ENCODE assay signal across 13 mouse cellular contexts in genomic region chr10:68129009-68129408, GRCm38 (mm10).
DNase-seq lines count a peak whose midpoint lies in the region; ATAC-seq and TF ChIP-seq lines count a peak whose summit lies in the region.
"Had no signal": no experiment of that assay in that cellular context is flagged by ENCODE, and none has a peak within 500 bp of the region (broad histone marks: within the 10 kb centered on the region; RNA-seq: fewer than 3 reads in every experiment).

No protein-coding gene starts in this region.

- no peak overlapping the region for H3K4me2 ChIP-seq in forebrain, embryonic 11.5 days (ENCODE audit: low read depth, low read length, severe bottlenecking)
- H3K4me2 ChIP-seq in forebrain, embryonic 13.5 days, result no peak overlapping the region
- peak overlapping the region; percentile 34; the same call in 1 of the 2 replicates for H3K4me2 ChIP-seq in heart, embryonic 15.5 days
- H3K4me2 ChIP-seq: liver, embryonic 12.5 days; neural tube, embryonic 12.5 days had no signal

- H3K9ac ChIP-seq in forebrain, embryonic 11.5 days (ENCODE audit: low read length), result no peak overlapping the region
- no peak overlapping the region for H3K9ac ChIP-seq in forebrain, embryonic 13.5 days
- H3K9ac ChIP-seq in heart, embryonic 15.5 days, result no peak overlapping the region
- H3K9ac ChIP-seq: liver, embryonic 12.5 days; neural tube, embryonic 12.5 days had no signal

- TF ChIP-seq CTCF in left cerebral cortex, adult 2 months (IDR thresholded peaks at IDR 0.05), result no peak

- H3K9me3 ChIP-seq in forebrain, embryonic 11.5 days (ENCODE audit: control insufficient read depth, low read length), result no peaks in the 10 kb centered on the region
- no peaks in the 10 kb centered on the region for H3K9me3 ChIP-seq in forebrain, embryonic 13.5 days (replicated peaks)
- no peaks in the 10 kb centered on the region for H3K9me3 ChIP-seq in heart, embryonic 15.5 days (replicated peaks)
- H3K9me3 ChIP-seq: liver, embryonic 12.5 days; neural tube, embryonic 12.5 days had no signal

- H3K4me3 ChIP-seq in forebrain, embryonic 11.5 days (ENCODE audit: low read depth, low read length), result no peak overlapping the region
- no peak overlapping the region for H3K4me3 ChIP-seq in forebrain, embryonic 13.5 days
- H3K4me3 ChIP-seq in heart, embryonic 15.5 days, result no peak overlapping the region
- H3K4me3 ChIP-seq in left cerebral cortex, adult 2 months, result no peak overlapping the region
- 0 out of 2 replicates have a peak overlapping the region, but pooled peaks have one; percentile 18 for H3K4me3 ChIP-seq in brown adipose tissue, adult 24 weeks (ENCODE audit: insufficient read depth, low read depth, low read length)
- H3K4me3 ChIP-seq: liver, embryonic 12.5 days; neural tube, embryonic 12.5 days had no signal

- no peaks in the 10 kb centered on the region for H3K27me3 ChIP-seq in forebrain, embryonic 11.5 days (ENCODE audit: control insufficient read depth, insufficient read depth, low read length)
- no peaks in the 10 kb centered on the region for H3K27me3 ChIP-seq in forebrain, embryonic 13.5 days
- H3K27me3 ChIP-seq in heart, embryonic 15.5 days, result no peaks in the 10 kb centered on the region
- H3K27me3 ChIP-seq: liver, embryonic 12.5 days; neural tube, embryonic 12.5 days had no signal

- H3K36me3 ChIP-seq in forebrain, embryonic 11.5 days (ENCODE audit: control insufficient read depth, insufficient read depth, low read length), result no peaks in the 10 kb centered on the region
- no peaks in the 10 kb centered on the region for H3K36me3 ChIP-seq in forebrain, embryonic 13.5 days (ENCODE audit: poor library complexity, severe bottlenecking)
- peaks cover 21% of the 10 kb centered on the region; the same call in 1 of the 2 replicates for H3K36me3 ChIP-seq in heart, embryonic 15.5 days

- ATAC-seq in forebrain, embryonic 11.5 days (replicated peaks; ENCODE audit: low FRiP score), result no peak
- no peak for ATAC-seq in forebrain, embryonic 13.5 days
- no peak for ATAC-seq in heart, embryonic 15.5 days (replicated peaks; ENCODE audit: insufficient number of reproducible peaks, insufficient read depth, low FRiP score, low read depth)
- ATAC-seq: liver, embryonic 12.5 days had no signal

- peak; percentile 14 for DNase-seq in forebrain, embryonic 11.5 days (ENCODE audit: low spot score)
- DNase-seq in heart, postnatal 36 days, result no peak
- DNase-seq in left cerebral cortex, adult 2 months (ENCODE audit: extremely low spot score in 1 of 2, low spot score in 2 of 2), result no peak
- no peak for DNase-seq in left cerebral cortex, postnatal 4 days
- no peak for DNase-seq in embryo, embryonic 11 days
- DNase-seq: retina, postnatal 1 day; spleen, adult 18-20 months; thymus, postnatal 36 days had no signal

- H3K27ac ChIP-seq in forebrain, embryonic 11.5 days (ENCODE audit: low read depth, low read length), result no peak overlapping the region
- no peak overlapping the region for H3K27ac ChIP-seq in forebrain, embryonic 13.5 days
- H3K27ac ChIP-seq in heart, embryonic 15.5 days, result peak overlapping the region; percentile 74
- peak overlapping the region; percentile 44 for H3K27ac ChIP-seq in left cerebral cortex, adult 2 months
- peak overlapping the region; percentile 95 for H3K27ac ChIP-seq in brown adipose tissue, adult 24 weeks (replicated peaks; ENCODE audit: low read depth, low read length)
- H3K27ac ChIP-seq: liver, embryonic 12.5 days; neural tube, embryonic 12.5 days had no signal

- no peaks in the 10 kb centered on the region for H3K4me1 ChIP-seq in forebrain, embryonic 11.5 days (replicated peaks; ENCODE audit: control insufficient read depth, insufficient read depth, low read length)
- H3K4me1 ChIP-seq in forebrain, embryonic 13.5 days, result 0 out of 2 replicates have a peak, but pooled peaks cover 9% of the 10 kb centered on the region
- peaks cover 73% of the 10 kb centered on the region for H3K4me1 ChIP-seq in heart, embryonic 15.5 days (replicated peaks)
- H3K4me1 ChIP-seq in brown adipose tissue, adult 24 weeks (ENCODE audit: control insufficient read depth, insufficient read depth, insufficient read length, low read length), result peaks cover 26% of the 10 kb centered on the region
- H3K4me1 ChIP-seq: neural tube, embryonic 12.5 days had no signal

- WGBS in forebrain, embryonic 11.5 days, result 81% methylated on average over 3 of the region's 3 CpGs
- 81% methylated on average over 3 of the region's 3 CpGs for WGBS in forebrain, embryonic 13.5 days
- WGBS in heart, embryonic 15.5 days, result 72% methylated on average over 3 of the region's 3 CpGs

- intact Hi-C loops in heart, postnatal 36 days (cut with DNase I), result no loop called here
- intact Hi-C loops in left cerebral cortex, adult 2 months (cut with DNase I), result no loop called here
- intact Hi-C loops in left cerebral cortex, postnatal 4 days (cut with DNase I), result no loop called here

Comparison
In these comparisons a context has a peak if more than half of its experiments do, and no peak if none do; other contexts are left out.
1. H3K27ac ChIP-seq: peak in heart, embryonic 15.5 days (single experiment), left cerebral cortex, adult 2 months (single experiment) and brown adipose tissue, adult 24 weeks (single experiment); none in forebrain, embryonic 11.5 days (single experiment) and forebrain, embryonic 13.5 days (single experiment).